Mouse (Mus musculus): ENCODE results near the gene Lcp2. TPM values are rescaled to one million over a fixed set of nuclear protein-coding genes. Genes with fewer than 3 reads are reported as not detected.

Gene Lcp2
- polyA plus RNA-seq, 1 experiment, result 53.6 TPM

DNA sequence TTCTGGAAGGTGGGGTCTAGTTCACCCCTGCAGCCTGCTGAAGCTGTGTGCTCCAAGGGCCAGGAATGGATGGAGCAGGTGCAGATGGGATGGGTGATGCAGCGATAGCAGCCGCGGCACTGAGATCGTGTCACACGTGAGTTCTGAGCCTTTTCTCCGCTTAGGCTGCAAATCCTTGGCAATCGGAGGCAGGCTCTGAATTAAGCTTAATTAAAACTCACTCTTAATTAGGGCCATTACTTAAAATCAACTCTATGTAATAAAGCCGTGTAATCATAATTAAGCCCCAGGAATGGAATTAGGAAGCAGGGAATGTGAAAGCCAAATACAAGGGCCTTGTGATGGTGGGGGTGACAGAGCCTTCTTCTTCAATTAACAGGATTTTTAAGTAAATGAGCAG lies 92.6 kb downstream of the Lcp2 start:
- TF ChIP-seq POLR2A (IDR thresholded peaks at IDR 0.05; ENCODE audit: borderline replicate concordance, control insufficient read depth, low read depth, low read length) (no peak), CTCF (IDR thresholded peaks at IDR 0.05; ENCODE audit: control insufficient read depth, insufficient read depth, low read length) (no peak)
- 89% methylated on average over 8 of the region's 8 CpGs for WGBS

More for the DNA sequence above, 92.6 kb downstream of the Lcp2 start:
- H3K4me1 ChIP-seq (ENCODE audit: control insufficient read depth, insufficient read depth, low read length), result no peaks in the 10 kb centered on the region
- H3K4me3 ChIP-seq (replicated peaks; ENCODE audit: control insufficient read depth, low read depth, low read length), result no peak overlapping the region
- no peak overlapping the region for H3K27ac ChIP-seq (ENCODE audit: control insufficient read depth, insufficient read depth, low read depth, low read length, poor library complexity)

Other genes starting within 250 kb of the Lcp2 start
- gene Kcnmb1, start 83.9 kb upstream of the Lcp2 start, polyA plus RNA-seq (2011; ENCODE audit: insufficient read depth, insufficient read length, low replicate concordance, missing spikeins), result not detected in 2 replicates
- gene Kcnip1, start 53.8 kb upstream of the Lcp2 start, polyA plus RNA-seq (2011; ENCODE audit: insufficient read depth, insufficient read length, low replicate concordance, missing spikeins), result not detected in 2 replicates
- gene 4930469K13Rik, start 51.6 kb downstream of the Lcp2 start, polyA plus RNA-seq (2011; ENCODE audit: insufficient read depth, insufficient read length, low replicate concordance, missing spikeins), result not detected in 2 replicates
- not detected in 2 replicates for gene Foxi1, start 161.2 kb downstream of the Lcp2 start, polyA plus RNA-seq (2011; ENCODE audit: insufficient read depth, insufficient read length, low replicate concordance, missing spikeins)

Data from bone marrow, adult 2 months (tissue).